Mouse (Mus musculus): ENCODE measurements around the gene Apom. TPM values are rescaled to one million over a fixed set of nuclear protein-coding genes. Genes with fewer than 3 reads are reported as not detected.

Apom gene
- polyA plus RNA-seq, 1 experiment from 2014 or later = 0.56 TPM

DNA sequence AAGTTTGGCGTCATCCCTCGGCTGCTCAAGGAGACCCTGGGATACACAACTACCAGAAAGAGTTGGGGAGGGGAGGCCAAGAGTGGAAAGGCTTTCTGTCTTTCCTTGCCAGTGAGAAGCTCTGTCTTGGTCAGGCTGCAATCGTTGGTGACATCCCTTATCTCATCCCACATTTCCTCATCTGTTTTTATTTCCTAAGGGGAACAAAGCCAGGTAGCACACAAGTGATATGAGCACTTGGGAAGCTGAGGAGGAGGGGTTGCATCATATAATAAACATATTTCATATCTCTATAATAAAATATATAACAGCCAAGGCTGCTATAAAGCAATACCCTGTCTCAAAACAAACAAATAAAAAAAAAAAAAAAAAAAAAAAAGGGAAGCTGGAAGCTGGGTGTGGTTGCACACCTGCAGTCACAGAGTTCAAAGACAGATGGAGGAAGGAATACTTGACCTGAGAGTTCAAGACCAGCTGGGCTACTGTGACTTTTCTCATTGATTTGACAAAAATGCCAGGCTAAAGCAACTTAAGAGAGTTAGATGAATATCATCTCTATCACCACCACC lies 47.8 kb downstream of the Apom start:
- H3K4me1 ChIP-seq (replicated peaks; ENCODE audit: control insufficient read depth, insufficient read depth, low read length) = peaks cover 3% of the 10 kb centered on the region; the same call in 1 of the 2 replicates
- H3K27me3 ChIP-seq (replicated peaks; ENCODE audit: control insufficient read depth, insufficient read depth, low read length) = no peaks in the 10 kb centered on the region
- H3K9ac ChIP-seq (replicated peaks; ENCODE audit: low read depth, low read length) = no peak overlapping the region
- no peak overlapping the region for H3K27ac ChIP-seq (ENCODE audit: low read length)
- no peaks in the 10 kb centered on the region for H3K9me3 ChIP-seq (ENCODE audit: control insufficient read depth, low read length)
- WGBS = 88% methylated on average over 3 of the region's 3 CpGs
- H3K4me2 ChIP-seq (ENCODE audit: low read length) = no peak overlapping the region
- no peaks in the 10 kb centered on the region for H3K36me3 ChIP-seq (ENCODE audit: control insufficient read depth, insufficient read depth)
- no peak overlapping the region for H3K4me3 ChIP-seq (replicated peaks; ENCODE audit: low read length)
- no peak for ATAC-seq

DNA sequence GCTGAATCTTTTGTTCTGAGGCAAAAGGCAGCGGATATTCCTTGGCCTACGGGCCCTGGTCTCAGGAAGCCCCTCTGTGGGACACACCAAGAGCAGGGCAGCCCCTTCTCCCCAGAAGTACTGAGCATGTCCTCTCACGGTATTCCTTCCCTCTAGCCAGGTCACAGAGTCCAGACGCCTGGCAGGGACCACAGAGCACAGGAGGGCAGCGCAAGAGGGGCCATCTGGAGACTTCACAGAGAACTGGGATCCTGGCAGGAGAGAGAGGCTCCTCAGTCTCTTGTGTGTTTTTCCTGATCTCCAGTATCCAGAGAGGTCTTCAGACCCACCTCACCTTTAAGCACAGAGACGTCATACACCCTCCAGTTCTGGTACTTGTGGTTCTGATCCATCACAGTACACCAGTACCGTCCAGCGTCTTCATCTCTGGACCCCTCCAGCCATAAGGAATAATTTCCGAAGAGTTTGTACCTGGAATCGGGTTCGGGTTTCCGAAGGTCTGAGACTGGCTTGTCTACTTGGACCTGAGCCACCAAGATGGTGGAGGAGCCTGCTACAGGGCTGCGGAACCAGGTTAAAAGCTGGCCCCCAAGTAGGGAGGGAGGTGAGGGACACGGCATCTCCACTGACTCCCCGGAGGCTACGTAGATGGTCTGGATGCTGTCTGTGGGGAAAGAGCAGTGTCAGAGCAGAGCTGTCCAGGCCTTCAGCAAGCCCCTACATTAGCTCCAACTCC lies 48.8 kb downstream of the Apom start:
- Histone ChIP-seq H3K4me2 (ENCODE audit: low read length) (no peak overlapping the region), H3K4me3 (replicated peaks; ENCODE audit: low read length) (no peak overlapping the region), H3K36me3 (ENCODE audit: control insufficient read depth, insufficient read depth) (no peaks in the 10 kb centered on the region), H3K4me1 (replicated peaks; ENCODE audit: control insufficient read depth, insufficient read depth, low read length) (peaks cover 5% of the 10 kb centered on the region; the same call in 1 of the 2 replicates), H3K9me3 (ENCODE audit: control insufficient read depth, low read length) (no peaks in the 10 kb centered on the region), H3K9ac (replicated peaks; ENCODE audit: low read depth, low read length) (no peak overlapping the region), H3K27ac (ENCODE audit: low read length) (no peak overlapping the region), H3K27me3 (replicated peaks; ENCODE audit: control insufficient read depth, insufficient read depth, low read length) (no peaks in the 10 kb centered on the region)
- WGBS = 85% methylated on average over 16 of the region's 16 CpGs
- ATAC-seq = no peak

DNA sequence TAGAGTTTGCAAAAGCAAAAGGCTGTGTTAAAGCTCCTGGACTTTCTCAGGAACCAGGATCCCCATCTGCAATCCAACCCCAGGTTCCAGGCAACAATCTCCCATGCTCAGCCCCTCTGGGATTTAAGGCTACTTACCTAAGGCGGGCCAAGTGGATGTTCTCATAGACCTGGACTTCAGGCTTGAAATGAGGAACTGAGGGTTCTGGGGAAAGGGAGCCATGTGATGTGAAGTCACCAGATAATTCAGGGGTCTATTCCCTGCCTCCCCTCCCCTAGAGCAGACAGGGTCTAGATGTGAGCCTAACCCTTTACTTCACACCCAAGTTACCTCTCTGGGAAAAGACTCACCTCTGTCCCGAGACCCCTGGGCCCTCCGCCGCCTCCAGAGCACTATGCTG lies 51.1 kb downstream of the Apom start:
- ATAC-seq = no peak
- Histone ChIP-seq H3K36me3 (ENCODE audit: control insufficient read depth, insufficient read depth) (no peaks in the 10 kb centered on the region), H3K9ac (replicated peaks; ENCODE audit: low read depth, low read length) (no peak overlapping the region), H3K4me2 (ENCODE audit: low read length) (no peak overlapping the region), H3K4me1 (replicated peaks; ENCODE audit: control insufficient read depth, insufficient read depth, low read length) (peaks cover 24% of the 10 kb centered on the region), H3K4me3 (replicated peaks; ENCODE audit: low read length) (no peak overlapping the region), H3K9me3 (ENCODE audit: control insufficient read depth, low read length) (no peaks in the 10 kb centered on the region), H3K27me3 (replicated peaks; ENCODE audit: control insufficient read depth, insufficient read depth, low read length) (no peaks in the 10 kb centered on the region), H3K27ac (ENCODE audit: low read length) (no peak overlapping the region)
- WGBS = 80% methylated on average over 4 of the region's 4 CpGs

DNA sequence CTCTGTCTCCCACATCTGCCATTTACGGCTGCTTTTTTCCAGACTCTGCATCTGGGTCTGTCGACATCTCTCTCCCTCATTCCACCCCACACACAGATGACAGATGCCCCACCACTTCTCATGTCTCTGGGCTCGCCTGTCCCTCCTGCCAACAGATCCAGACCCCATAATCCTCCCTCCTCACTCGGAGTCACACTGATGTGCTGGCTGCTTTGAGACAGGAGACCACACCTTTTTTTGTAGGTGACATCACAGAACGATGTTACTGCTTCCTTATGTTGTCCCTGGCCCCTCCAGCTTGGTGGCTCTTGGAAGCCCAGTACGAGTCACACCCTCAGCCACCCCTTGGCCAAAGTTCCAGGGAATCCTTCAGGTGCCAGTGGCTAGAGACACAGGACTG lies 51.6 kb downstream of the Apom start:
- Histone ChIP-seq H3K4me1 (replicated peaks; ENCODE audit: control insufficient read depth, insufficient read depth, low read length) (peaks cover 24% of the 10 kb centered on the region), H3K4me2 (ENCODE audit: low read length) (no peak overlapping the region), H3K4me3 (replicated peaks; ENCODE audit: low read length) (no peak overlapping the region), H3K9ac (replicated peaks; ENCODE audit: low read depth, low read length) (no peak overlapping the region), H3K9me3 (ENCODE audit: control insufficient read depth, low read length) (no peaks in the 10 kb centered on the region), H3K27ac (ENCODE audit: low read length) (no peak overlapping the region), H3K27me3 (replicated peaks; ENCODE audit: control insufficient read depth, insufficient read depth, low read length) (no peaks in the 10 kb centered on the region), H3K36me3 (ENCODE audit: control insufficient read depth, insufficient read depth) (no peaks in the 10 kb centered on the region)
- ATAC-seq = no peak
- WGBS = 57% methylated on average over 6 of the region's 6 CpGs

DNA sequence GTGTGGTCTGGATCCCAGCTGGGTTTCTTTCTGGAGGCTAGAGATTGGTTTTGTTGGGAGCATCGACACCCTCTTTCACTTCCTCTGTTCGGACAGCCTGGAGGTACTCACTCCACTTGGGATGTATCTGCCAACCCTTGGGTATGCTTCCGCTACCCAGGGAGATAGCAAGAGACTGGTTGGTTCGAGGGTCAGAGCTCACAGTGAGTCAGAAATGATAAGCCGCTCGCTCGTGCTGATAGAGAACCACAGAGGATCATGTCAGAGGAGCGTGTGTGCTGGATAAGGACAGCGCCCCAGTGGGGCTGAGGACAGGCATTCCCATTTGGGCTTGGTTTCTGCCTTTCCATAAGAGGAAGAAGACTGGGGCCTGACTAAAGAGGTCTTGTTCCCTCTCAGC lies 52.1 kb downstream of the Apom start:
- Histone ChIP-seq H3K36me3 (ENCODE audit: control insufficient read depth, insufficient read depth) (no peaks in the 10 kb centered on the region), H3K9ac (replicated peaks; ENCODE audit: low read depth, low read length) (no peak overlapping the region), H3K4me1 (replicated peaks; ENCODE audit: control insufficient read depth, insufficient read depth, low read length) (peaks cover 24% of the 10 kb centered on the region), H3K9me3 (ENCODE audit: control insufficient read depth, low read length) (no peaks in the 10 kb centered on the region), H3K27ac (ENCODE audit: low read length) (no peak overlapping the region), H3K4me3 (replicated peaks; ENCODE audit: low read length) (no peak overlapping the region), H3K27me3 (replicated peaks; ENCODE audit: control insufficient read depth, insufficient read depth, low read length) (no peaks in the 10 kb centered on the region), H3K4me2 (ENCODE audit: low read length) (no peak overlapping the region)
- ATAC-seq = no peak
- 73% methylated on average over 9 of the region's 9 CpGs for WGBS

Other genes with a start within 250 kb of the Apom start
- gene C2, start 233.8 kb downstream of the Apom start, polyA plus RNA-seq (2015; fragmentation: Nextera tagmentation; extraction: Ambion mirVana) = 1.6 and 1.7 TPM in 2 replicates
- gene Ehmt2, start 233.6 kb downstream of the Apom start, polyA plus RNA-seq (2015; fragmentation: Nextera tagmentation; extraction: Ambion mirVana) = 107 and 121 TPM in 2 replicates
- gene Slc44a4, start 217.6 kb downstream of the Apom start, polyA plus RNA-seq (2015; fragmentation: Nextera tagmentation; extraction: Ambion mirVana) = 0.09 TPM in 1 of 2 replicates, not detected in the other
- 31.8 and 36.8 TPM in 2 replicates for gene Neu1, start 200.8 kb downstream of the Apom start, polyA plus RNA-seq (2015; fragmentation: Nextera tagmentation; extraction: Ambion mirVana)
- gene Hspa1b, start 172.8 kb downstream of the Apom start, polyA plus RNA-seq (2015; fragmentation: Nextera tagmentation; extraction: Ambion mirVana) = 0.14 TPM in 1 of 2 replicates, not detected in the other
- gene Gm20481, start 162.1 kb downstream of the Apom start, polyA plus RNA-seq (2015; fragmentation: Nextera tagmentation; extraction: Ambion mirVana) = not detected in 2 replicates
- 3.3 and 5.2 TPM in 2 replicates for gene Hspa1a, start 159.9 kb downstream of the Apom start, polyA plus RNA-seq (2015; fragmentation: Nextera tagmentation; extraction: Ambion mirVana)
- 1.5 and 1.7 TPM in 2 replicates for gene Hspa1l, start 159.3 kb downstream of the Apom start, polyA plus RNA-seq (2015; fragmentation: Nextera tagmentation; extraction: Ambion mirVana)
- gene Lsm2, start 150.2 kb downstream of the Apom start, polyA plus RNA-seq (2015; fragmentation: Nextera tagmentation; extraction: Ambion mirVana) = 119 and 121 TPM in 2 replicates
- gene Vars, start 131.1 kb downstream of the Apom start, polyA plus RNA-seq (2015; fragmentation: Nextera tagmentation; extraction: Ambion mirVana) = 81.7 and 85.2 TPM in 2 replicates
- gene Vwa7, start 115.5 kb downstream of the Apom start, polyA plus RNA-seq (2015; fragmentation: Nextera tagmentation; extraction: Ambion mirVana) = 0.12 and 0.14 TPM in 2 replicates
- 2.2 and 2.7 TPM in 2 replicates for gene Sapcd1, start 104.0 kb downstream of the Apom start, polyA plus RNA-seq (2015; fragmentation: Nextera tagmentation; extraction: Ambion mirVana)
- 3.1 and 3.4 TPM in 2 replicates for gene Msh5, start 85.3 kb downstream of the Apom start, polyA plus RNA-seq (2015; fragmentation: Nextera tagmentation; extraction: Ambion mirVana)
- 79.3 and 85.5 TPM in 2 replicates for gene Clic1, start 82.1 kb downstream of the Apom start, polyA plus RNA-seq (2015; fragmentation: Nextera tagmentation; extraction: Ambion mirVana)
- gene Ddah2, start 73.0 kb downstream of the Apom start, polyA plus RNA-seq (2015; fragmentation: Nextera tagmentation; extraction: Ambion mirVana) = 484 and 489 TPM in 2 replicates
- not detected in 2 replicates for gene Ly6g6c, start 66.7 kb downstream of the Apom start, polyA plus RNA-seq (2015; fragmentation: Nextera tagmentation; extraction: Ambion mirVana)
- gene Mpig6b, start 65.9 kb downstream of the Apom start, polyA plus RNA-seq (2015; fragmentation: Nextera tagmentation; extraction: Ambion mirVana) = 0.24 TPM in 1 of 2 replicates, not detected in the other
- gene Ly6g6e, start 55.1 kb downstream of the Apom start, polyA plus RNA-seq (2015; fragmentation: Nextera tagmentation; extraction: Ambion mirVana) = 11.8 and 12.3 TPM in 2 replicates
- 1.2 and 1.6 TPM in 2 replicates for gene Ly6g6d, start 54.0 kb downstream of the Apom start, polyA plus RNA-seq (2015; fragmentation: Nextera tagmentation; extraction: Ambion mirVana)
- not detected in 2 replicates for gene Ly6g6f, start 46.4 kb downstream of the Apom start, polyA plus RNA-seq (2015; fragmentation: Nextera tagmentation; extraction: Ambion mirVana)
- 93.1 and 109 TPM in 2 replicates for gene Abhd16a, start 42.8 kb downstream of the Apom start, polyA plus RNA-seq (2015; fragmentation: Nextera tagmentation; extraction: Ambion mirVana)
- not detected in 2 replicates for gene Ly6g5c, start 23.8 kb downstream of the Apom start, polyA plus RNA-seq (2015; fragmentation: Nextera tagmentation; extraction: Ambion mirVana)
- gene Ly6g5b, start 16.6 kb downstream of the Apom start, polyA plus RNA-seq (2015; fragmentation: Nextera tagmentation; extraction: Ambion mirVana) = 0.62 and 1.3 TPM in 2 replicates
- gene Gpank1, start 10.6 kb downstream of the Apom start, polyA plus RNA-seq (2015; fragmentation: Nextera tagmentation; extraction: Ambion mirVana) = 29.6 and 29.8 TPM in 2 replicates
- 308 and 320 TPM in 2 replicates for gene Csnk2b, start 10.0 kb downstream of the Apom start, polyA plus RNA-seq (2015; fragmentation: Nextera tagmentation; extraction: Ambion mirVana)
- gene D17H6S53E, start 5.7 kb downstream of the Apom start, polyA plus RNA-seq (2015; fragmentation: Nextera tagmentation; extraction: Ambion mirVana) = 6.1 and 8.6 TPM in 2 replicates
- 85.4 and 86.7 TPM in 2 replicates for gene Bag6, start 3.1 kb upstream of the Apom start, polyA plus RNA-seq (2015; fragmentation: Nextera tagmentation; extraction: Ambion mirVana)
- gene Prrc2a, start 32.8 kb upstream of the Apom start, polyA plus RNA-seq (2015; fragmentation: Nextera tagmentation; extraction: Ambion mirVana) = 156 and 195 TPM in 2 replicates
- 5.9 and 8.0 TPM in 2 replicates for gene Aif1, start 44.0 kb upstream of the Apom start, polyA plus RNA-seq (2015; fragmentation: Nextera tagmentation; extraction: Ambion mirVana)
- gene Lst1, start 56.4 kb upstream of the Apom start, polyA plus RNA-seq (2015; fragmentation: Nextera tagmentation; extraction: Ambion mirVana) = 4.5 and 4.9 TPM in 2 replicates
- gene Ltb, start 62.4 kb upstream of the Apom start, polyA plus RNA-seq (2015; fragmentation: Nextera tagmentation; extraction: Ambion mirVana) = 0.24 TPM in 1 of 2 replicates, not detected in the other
- not detected in 2 replicates for gene Tnf, start 70.0 kb upstream of the Apom start, polyA plus RNA-seq (2015; fragmentation: Nextera tagmentation; extraction: Ambion mirVana)
- 0.24 and 0.35 TPM in 2 replicates for gene Lta, start 73.3 kb upstream of the Apom start, polyA plus RNA-seq (2015; fragmentation: Nextera tagmentation; extraction: Ambion mirVana)
- 0.62 TPM in 1 of 2 replicates, not detected in the other for gene Gm16181, start 88.8 kb upstream of the Apom start, polyA plus RNA-seq (2015; fragmentation: Nextera tagmentation; extraction: Ambion mirVana)
- 46.2 and 64.8 TPM in 2 replicates for gene Atp6v1g2, start 101.6 kb upstream of the Apom start, polyA plus RNA-seq (2015; fragmentation: Nextera tagmentation; extraction: Ambion mirVana)
- gene Nfkbil1, start 103.7 kb upstream of the Apom start, polyA plus RNA-seq (2015; fragmentation: Nextera tagmentation; extraction: Ambion mirVana) = 9.5 and 10.7 TPM in 2 replicates
- 466 and 471 TPM in 2 replicates for gene Ddx39b, start 109.7 kb upstream of the Apom start, polyA plus RNA-seq (2015; fragmentation: Nextera tagmentation; extraction: Ambion mirVana)
- 48.1 and 65.7 TPM in 2 replicates for gene H2-D1, start 130.7 kb upstream of the Apom start, polyA plus RNA-seq (2015; fragmentation: Nextera tagmentation; extraction: Ambion mirVana)
- 0.43 and 0.47 TPM in 2 replicates for gene H2-Q1, start 188.4 kb upstream of the Apom start, polyA plus RNA-seq (2015; fragmentation: Nextera tagmentation; extraction: Ambion mirVana)
- 1.4 and 3.3 TPM in 2 replicates for gene H2-Q2, start 210.2 kb upstream of the Apom start, polyA plus RNA-seq (2015; fragmentation: Nextera tagmentation; extraction: Ambion mirVana)
- 0.65 TPM in 2 replicates for gene H2-Q4, start 247.6 kb upstream of the Apom start, polyA plus RNA-seq (2015; fragmentation: Nextera tagmentation; extraction: Ambion mirVana)